Mouse (Mus musculus): ENCODE results near the gene Srl.

The Srl gene

GRCm38 (mm10) chr16:4519157-4519556, 22.5 kb downstream of the Srl start:
- peak in 1 of 2 experiments; percentile 38 for DNase-seq (ENCODE audit: low spot score in 2 of 2)

GRCm38 (mm10) chr16:4517906-4518305, 23.7 kb downstream of the Srl start:
- no peak for DNase-seq (ENCODE audit: low spot score in 2 of 2)

DNA sequence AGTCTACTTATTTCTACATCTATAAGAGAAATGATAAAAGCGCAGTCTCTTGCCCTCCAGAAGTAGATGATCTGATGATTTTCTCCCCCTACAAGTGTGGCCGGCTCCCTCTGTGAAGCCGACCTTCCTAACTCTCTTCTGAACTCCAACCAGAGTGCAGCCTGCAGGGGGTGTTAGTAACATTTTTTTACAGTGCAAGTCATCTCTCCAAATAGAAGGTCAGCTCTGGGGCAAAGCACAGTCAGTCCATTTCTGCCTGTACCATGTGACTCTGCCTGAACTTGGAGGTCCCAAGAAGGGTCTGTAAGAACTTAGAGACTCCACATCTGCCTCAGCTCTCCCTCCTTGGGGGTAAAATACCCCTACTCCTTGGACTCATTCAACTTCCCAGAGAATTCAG, 27.2 kb downstream of the Srl start:
- DNase-seq (ENCODE audit: low spot score in 2 of 2): no peak

GRCm38 (mm10) chr16:4512661-4513438, 28.8 kb downstream of the Srl start:
- DNase-seq (ENCODE audit: low spot score in 2 of 2): peak in 1 of 2 experiments; percentile 24

DNA sequence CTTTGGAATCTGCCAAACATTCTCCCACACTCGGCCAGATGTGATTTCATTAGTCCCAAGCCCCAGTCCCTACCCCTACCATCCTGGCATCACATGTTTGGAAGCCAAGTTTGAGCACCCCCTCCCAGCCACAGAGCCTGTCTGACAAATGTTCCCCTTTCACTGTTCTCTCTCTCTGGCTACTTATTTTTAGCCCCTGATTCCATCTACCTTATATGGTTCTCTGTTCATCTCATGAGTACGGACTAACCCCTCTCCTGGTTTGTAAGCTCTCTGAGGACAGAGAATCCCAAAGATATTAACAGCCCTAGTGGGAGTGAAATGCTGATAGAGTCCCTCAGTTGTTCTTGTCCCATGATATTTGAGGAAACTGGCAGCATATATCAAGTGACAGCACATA, 30.2 kb downstream of the Srl start:
- no peak for DNase-seq (ENCODE audit: low spot score in 2 of 2)

DNA sequence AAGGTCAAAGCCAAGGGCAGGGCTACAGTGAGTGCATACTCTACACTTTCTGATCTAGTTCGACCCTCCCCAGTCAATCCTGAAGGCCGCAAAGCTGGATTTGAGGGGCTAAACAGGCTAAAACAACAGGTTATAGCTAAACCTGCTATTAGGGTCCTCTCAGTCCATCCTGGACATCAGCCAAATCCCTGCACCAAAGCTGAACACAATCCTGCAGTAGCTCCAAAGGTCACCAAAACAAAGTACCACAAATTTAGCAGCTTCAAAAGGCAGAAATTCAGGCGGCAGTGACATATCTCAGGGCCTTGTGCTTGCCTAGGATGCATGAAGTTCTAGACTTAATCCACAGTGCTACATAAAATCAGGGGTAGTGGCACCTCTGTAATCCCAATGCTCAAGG, 35.4 kb downstream of the Srl start:
- no peak for DNase-seq (ENCODE audit: low spot score in 2 of 2)

DNA sequence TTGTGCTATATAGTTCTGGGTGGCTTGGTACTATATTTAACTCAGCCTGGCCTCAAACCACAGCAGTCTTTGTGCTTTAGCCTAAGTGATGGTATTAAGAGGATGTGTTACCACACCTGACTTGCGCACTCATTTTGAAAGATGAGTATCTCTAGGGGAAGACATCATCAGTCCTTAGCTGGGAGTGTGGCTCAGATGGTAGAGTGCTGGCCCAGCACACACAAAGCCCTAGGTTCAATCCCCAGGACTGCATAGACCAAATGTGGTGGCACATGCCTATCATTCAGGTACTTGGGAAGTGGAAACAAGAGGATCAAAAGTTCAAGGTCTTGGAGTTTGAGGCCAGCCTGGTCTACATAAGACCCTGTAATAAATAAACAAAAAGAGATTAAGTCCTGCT, 38.1 kb downstream of the Srl start:
- no peak for DNase-seq (ENCODE audit: low spot score in 2 of 2)

GRCm38 (mm10) chr16:4502568-4502967, 39.0 kb downstream of the Srl start:
- DNase-seq (ENCODE audit: low spot score in 2 of 2): no peak

DNA sequence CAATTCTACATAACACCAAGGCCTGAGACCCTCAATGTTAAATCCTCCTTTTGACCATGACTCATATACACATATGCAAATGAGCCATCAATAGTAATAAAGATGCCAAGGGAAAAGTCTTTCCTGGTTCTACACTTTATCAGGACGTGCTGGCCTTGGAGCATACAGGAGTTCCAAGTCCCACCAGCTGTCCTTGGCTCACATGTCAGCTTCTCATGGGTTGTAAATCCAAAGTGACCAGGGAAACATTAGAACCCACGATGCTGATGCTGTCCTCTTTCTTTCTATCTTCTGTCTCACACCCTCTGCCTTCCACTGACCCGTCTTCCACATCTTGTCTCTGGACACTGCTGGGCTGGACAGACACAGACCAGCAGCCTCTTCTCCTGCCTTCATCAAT, 39.9 kb downstream of the Srl start:
- DNase-seq (ENCODE audit: low spot score in 2 of 2): no peak

GRCm38 (mm10) chr16:4500598-4501385, 40.8 kb downstream of the Srl start:
- DNase-seq (ENCODE audit: low spot score in 2 of 2): peak in 1 of 2 experiments; percentile 69

DNA sequence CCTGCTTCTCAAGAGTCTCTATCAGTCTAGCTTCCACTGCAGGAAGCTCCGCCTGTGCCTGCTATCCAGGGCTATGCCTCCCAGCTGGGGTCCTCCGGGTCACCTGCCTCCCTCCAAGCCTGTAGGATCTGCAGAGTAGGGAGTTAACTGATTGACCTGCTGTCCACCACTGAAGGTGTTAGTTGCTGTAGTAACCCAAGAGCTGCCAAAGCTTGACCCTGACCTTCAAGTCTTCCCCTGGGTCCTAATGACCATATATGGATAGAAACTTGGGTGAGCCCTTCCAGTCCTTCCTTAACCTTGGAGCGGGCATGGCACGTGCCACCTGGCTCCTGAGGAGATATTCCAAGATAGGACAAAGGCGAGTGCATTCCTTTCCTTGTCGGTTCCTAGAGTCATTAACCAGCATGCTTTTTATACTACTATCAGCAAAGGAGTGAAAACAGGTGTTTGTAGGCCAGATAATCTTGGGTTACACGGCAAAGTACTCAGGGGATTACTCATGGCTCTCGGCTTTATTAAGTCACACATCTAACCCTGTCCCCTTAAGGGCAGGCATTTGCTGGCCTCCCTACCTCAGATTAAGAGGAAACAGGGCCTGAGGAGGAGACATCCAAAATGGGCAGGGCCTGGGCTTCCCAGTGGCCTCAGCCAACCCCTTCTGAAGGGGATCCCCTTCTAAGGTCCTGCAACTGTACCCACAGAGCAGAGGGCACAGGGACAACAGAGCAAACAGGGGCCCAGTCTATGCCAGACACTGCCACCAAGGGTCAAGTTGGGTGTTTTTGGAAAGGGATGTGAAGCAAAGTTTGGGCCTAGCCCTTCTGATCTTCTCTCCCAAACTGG, 43.6 kb downstream of the Srl start:
- DNase-seq (ENCODE audit: low spot score in 2 of 2): no peak

- DNase-seq (ENCODE audit: low spot score in 2 of 2): no peak
Observed at GRCm38 (mm10) chr16:4496470-4496869, 45.1 kb downstream of the Srl start.

GRCm38 (mm10) chr16:4495861-4496260, 45.8 kb downstream of the Srl start:
- DNase-seq (ENCODE audit: low spot score in 2 of 2): peak in 1 of 2 experiments; percentile 63

- no peak for DNase-seq (ENCODE audit: low spot score in 2 of 2)
Observed at GRCm38 (mm10) chr16:4492777-4493563, 48.6 kb downstream of the Srl start.

GRCm38 (mm10) chr16:4489114-4489624, 52.4 kb downstream of the Srl start:
- DNase-seq (ENCODE audit: low spot score in 2 of 2): peak; percentile 76 to 89

DNA sequence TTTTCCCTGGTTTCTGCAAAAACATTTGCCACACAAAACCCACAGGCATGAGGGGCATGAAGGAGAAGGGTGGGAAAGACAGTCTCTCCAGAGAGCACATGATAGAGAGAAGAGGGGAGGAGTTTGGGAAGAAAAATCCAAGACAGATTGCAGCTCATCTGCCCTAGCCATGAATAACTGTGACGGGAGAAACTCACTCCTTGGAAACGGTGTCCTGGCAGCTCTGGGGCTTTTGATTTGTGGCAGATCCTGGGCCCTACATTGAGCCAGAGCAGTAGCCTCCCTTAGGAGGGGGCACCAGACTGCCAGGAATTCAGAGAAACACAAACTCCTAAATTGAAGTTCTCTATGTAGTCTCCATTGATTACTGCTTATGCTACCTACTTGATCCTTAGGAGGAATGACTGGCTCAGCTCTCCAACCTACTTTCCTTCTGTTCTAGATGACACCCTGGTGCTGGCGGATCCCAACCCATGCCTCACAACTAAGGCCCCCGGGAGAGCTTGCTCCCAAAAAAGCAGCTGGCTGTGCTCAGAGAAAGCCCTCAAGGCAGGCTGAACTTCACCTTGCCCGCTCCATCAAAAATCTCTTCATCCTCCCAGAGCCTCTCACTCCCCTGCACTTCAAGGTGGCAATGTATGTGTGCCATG, 60.9 kb downstream of the Srl start:
- DNase-seq (ENCODE audit: low spot score in 2 of 2): no peak

- DNase-seq (ENCODE audit: low spot score in 2 of 2): no peak
Observed at GRCm38 (mm10) chr16:4477591-4478215, 63.9 kb downstream of the Srl start.

GRCm38 (mm10) chr16:4474882-4475803, 66.5 kb downstream of the Srl start:
- DNase-seq (ENCODE audit: low spot score in 2 of 2): peak; percentile 94 to 95
